ENCODE assay signal across 32 mouse cellular contexts in the genomic region with DNA sequence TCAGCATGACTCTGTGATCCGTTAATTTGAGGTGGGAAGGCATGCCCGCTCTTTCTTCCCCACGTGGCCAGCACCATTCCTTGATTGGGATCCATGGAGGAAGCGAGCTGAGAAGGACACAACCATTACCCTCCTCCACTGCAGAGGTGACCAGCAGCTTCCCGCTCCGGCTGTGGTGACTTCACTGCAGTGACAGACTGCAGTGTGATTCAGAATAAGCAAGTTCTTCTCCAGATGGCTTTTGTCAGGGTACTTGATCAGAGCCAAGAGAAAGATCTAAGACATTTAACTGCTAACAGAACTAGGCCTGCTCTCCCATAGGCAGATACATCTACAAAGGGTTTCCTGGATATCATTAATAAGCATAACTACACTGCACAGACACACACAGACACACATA. TPM values are rescaled to one million over a fixed set of nuclear protein-coding genes. Genes with fewer than 3 reads are reported as not detected.
A peak's percentile ranks its signal among the peaks of the same experiment; 100 is the strongest.
DNase-seq lines count a peak whose midpoint lies in the region; ATAC-seq and TF ChIP-seq lines count a peak whose summit lies in the region.
"Had no signal": no experiment of that assay in that cellular context is flagged by ENCODE, and none has a peak within 500 bp of the region (broad histone marks: within the 10 kb centered on the region; RNA-seq: fewer than 3 reads in every experiment).

No protein-coding gene starts in this region.

- no peaks in the 10 kb centered on the region for H3K9me3 ChIP-seq in heart, embryonic 13.5 days
- H3K9me3 ChIP-seq in heart, embryonic 11.5 days (replicated peaks; ENCODE audit: control insufficient read depth, low read length) = no peaks in the 10 kb centered on the region
- no peaks in the 10 kb centered on the region for H3K9me3 ChIP-seq in lung, embryonic 14.5 days (ENCODE audit: low read depth, low read length)
- no peaks in the 10 kb centered on the region for H3K9me3 ChIP-seq in hindbrain, embryonic 12.5 days (replicated peaks)
- H3K9me3 ChIP-seq: embryonic facial prominence, embryonic 10.5 days; embryonic facial prominence, embryonic 13.5 days; forebrain, embryonic 13.5 days; heart, embryonic 10.5 days; heart, embryonic 15.5 days; hindbrain, embryonic 10.5 days had no signal

- H3K36me3 ChIP-seq in heart, embryonic 13.5 days = peaks cover 83% of the 10 kb centered on the region
- H3K36me3 ChIP-seq in heart, embryonic 11.5 days (ENCODE audit: control insufficient read depth, insufficient read depth, low read length) = peaks cover 10% of the 10 kb centered on the region; the same call in 1 of the 2 replicates
- H3K36me3 ChIP-seq in lung, embryonic 14.5 days (ENCODE audit: insufficient read depth) = peaks cover 61% of the 10 kb centered on the region
- peaks cover 77% of the 10 kb centered on the region for H3K36me3 ChIP-seq in hindbrain, embryonic 12.5 days

- DNase-seq in kidney, postnatal 10 days = peak; percentile 47
- no peak for DNase-seq in kidney, adult 11 months
- DNase-seq in lung, embryonic 14.5 days = peak; percentile 72
- no peak for DNase-seq in lung, adult 18-20 months
- DNase-seq in brain, adult 2 months (ENCODE audit: low read depth, low spot score) = peak; percentile 61
- DNase-seq: adrenal gland, adult 2 months; adrenal gland, postnatal 14 days; cerebellum, adult 11-12 months; cerebellum, adult 8-10 months; cerebellum, postnatal 10 days; cerebellum, postnatal 36 days; embryo, embryonic 11 days; gastrocnemius, postnatal 10 days; gastrocnemius, postnatal 36 days; heart, adult 2 months; heart, postnatal 10 days; heart, postnatal 36 days had no signal

- no peak overlapping the region for H3K4me3 ChIP-seq in heart, embryonic 13.5 days
- no peak overlapping the region for H3K4me3 ChIP-seq in heart, embryonic 11.5 days (ENCODE audit: low read depth, low read length)
- no peak overlapping the region for H3K4me3 ChIP-seq in lung, embryonic 14.5 days (ENCODE audit: low read depth, low read length)
- H3K4me3 ChIP-seq in hindbrain, embryonic 12.5 days = no peak overlapping the region
- H3K4me3 ChIP-seq: embryonic facial prominence, embryonic 10.5 days; embryonic facial prominence, embryonic 13.5 days; erythroblast, embryonic 14.5 days; forebrain, embryonic 13.5 days; heart, adult 2 months; heart, embryonic 10.5 days; heart, embryonic 15.5 days; hindbrain, embryonic 10.5 days had no signal

- peak overlapping the region; percentile 37; the same call in 1 of the 2 replicates for H3K9ac ChIP-seq in heart, embryonic 13.5 days
- H3K9ac ChIP-seq in heart, embryonic 11.5 days (ENCODE audit: low read depth, low read length) = no peak overlapping the region
- no peak overlapping the region for H3K9ac ChIP-seq in lung, embryonic 14.5 days
- H3K9ac ChIP-seq in hindbrain, embryonic 12.5 days = no peak overlapping the region
- H3K9ac ChIP-seq: embryonic facial prominence, embryonic 13.5 days; forebrain, embryonic 13.5 days; heart, embryonic 15.5 days; hindbrain, embryonic 14.5 days had no signal

- H3K27me3 ChIP-seq in heart, embryonic 13.5 days (replicated peaks) = no peaks in the 10 kb centered on the region
- H3K27me3 ChIP-seq in heart, embryonic 11.5 days (ENCODE audit: control insufficient read depth, insufficient read depth, low read length) = no peaks in the 10 kb centered on the region
- no peaks in the 10 kb centered on the region for H3K27me3 ChIP-seq in lung, embryonic 14.5 days (ENCODE audit: insufficient read depth, low read length)
- H3K27me3 ChIP-seq in hindbrain, embryonic 12.5 days = no peaks in the 10 kb centered on the region
- H3K27me3 ChIP-seq: embryonic facial prominence, embryonic 13.5 days; forebrain, embryonic 13.5 days; heart, embryonic 15.5 days had no signal

- WGBS in heart, embryonic 13.5 days = 88% methylated on average over 6 of the region's 6 CpGs
- 90% methylated on average over 6 of the region's 6 CpGs for WGBS in heart, embryonic 11.5 days (ENCODE audit: insufficient replicate concordance)
- 72% methylated on average over 6 of the region's 6 CpGs for WGBS in lung, embryonic 14.5 days
- WGBS in hindbrain, embryonic 12.5 days = 93% methylated on average over 6 of the region's 6 CpGs

- H3K27ac ChIP-seq in heart, embryonic 13.5 days (replicated peaks) = no peak overlapping the region
- no peak overlapping the region for H3K27ac ChIP-seq in heart, embryonic 11.5 days (ENCODE audit: low read depth, low read length)
- H3K27ac ChIP-seq in lung, embryonic 14.5 days (ENCODE audit: low read depth) = no peak overlapping the region
- H3K27ac ChIP-seq in hindbrain, embryonic 12.5 days = no peak overlapping the region
- H3K27ac ChIP-seq: embryonic facial prominence, embryonic 10.5 days; embryonic facial prominence, embryonic 13.5 days; forebrain, embryonic 13.5 days; heart, adult 2 months; heart, embryonic 10.5 days; heart, embryonic 15.5 days; hindbrain, embryonic 10.5 days; hindbrain, embryonic 14.5 days; hindbrain, postnatal 0 days had no signal

- ATAC-seq in heart, embryonic 13.5 days (ENCODE audit: extremely low read depth, insufficient number of reproducible peaks, low FRiP score, low TSS enrichment) = no peak
- ATAC-seq in heart, embryonic 11.5 days (replicated peaks; ENCODE audit: insufficient number of reproducible peaks, low FRiP score, low TSS enrichment) = no peak
- ATAC-seq in lung, embryonic 14.5 days (ENCODE audit: insufficient read depth) = peak; percentile 53; the same call in 1 of the 2 replicates
- ATAC-seq in hindbrain, embryonic 12.5 days (ENCODE audit: low FRiP score) = no peak
- ATAC-seq: CD4-positive, CD25-positive, alpha-beta regulatory T cell, adult 4 months; forebrain, embryonic 13.5 days; forebrain, embryonic 16.5 days; hindbrain, postnatal 0 days had no signal

- TF ChIP-seq CTCF in lung, embryonic 14.5 days (IDR thresholded peaks at IDR 0.05; ENCODE audit: low read depth) = no peak

- no peak overlapping the region for H3K4me2 ChIP-seq in heart, embryonic 13.5 days
- no peak overlapping the region for H3K4me2 ChIP-seq in heart, embryonic 11.5 days
- no peak overlapping the region for H3K4me2 ChIP-seq in lung, embryonic 14.5 days
- H3K4me2 ChIP-seq in hindbrain, embryonic 12.5 days (replicated peaks) = no peak overlapping the region
- H3K4me2 ChIP-seq: embryonic facial prominence, embryonic 13.5 days; forebrain, embryonic 13.5 days; heart, embryonic 15.5 days; hindbrain, embryonic 14.5 days had no signal

- peaks cover 11% of the 10 kb centered on the region; the same call in 1 of the 2 replicates for H3K4me1 ChIP-seq in heart, embryonic 13.5 days
- H3K4me1 ChIP-seq in heart, embryonic 11.5 days (ENCODE audit: control insufficient read depth, insufficient read depth, low read length) = no peaks in the 10 kb centered on the region; the same call in 1 of the 2 replicates
- H3K4me1 ChIP-seq in lung, embryonic 14.5 days (ENCODE audit: insufficient read depth) = no peaks in the 10 kb centered on the region
- peaks cover 5% of the 10 kb centered on the region for H3K4me1 ChIP-seq in hindbrain, embryonic 12.5 days

RNA-seq across cellular contexts. Expression of a gene that starts 6.3 kb away (rescaled TPM):
- polyA plus RNA-seq in heart, embryonic 13.5 days (2015; fragmentation: Nextera tagmentation; extraction: Ambion mirVana) = 13.4 and 13.8 TPM in 2 replicates
- polyA plus RNA-seq in heart, embryonic 11.5 days (2014; fragmentation: Nextera tagmentation; extraction: Ambion mirVana) = 15.1 and 16.0 TPM in 2 replicates
- polyA plus RNA-seq in lung, embryonic 14.5 days (2014; fragmentation: Nextera tagmentation; extraction: Ambion mirVana) = 22.1 and 27.3 TPM in 2 replicates
- polyA plus RNA-seq in hindbrain, embryonic 12.5 days (2016; fragmentation: Nextera tagmentation; extraction: Ambion mirVana) = 39.5 and 47.3 TPM in 2 replicates

RNA-seq across cellular contexts. Expression of a gene that starts 18.2 kb away (rescaled TPM):
- polyA plus RNA-seq in heart, embryonic 13.5 days (2015; fragmentation: Nextera tagmentation; extraction: Ambion mirVana) = 13.0 and 13.5 TPM in 2 replicates
- polyA plus RNA-seq in heart, embryonic 11.5 days (2014; fragmentation: Nextera tagmentation; extraction: Ambion mirVana) = 14.6 and 18.9 TPM in 2 replicates
- polyA plus RNA-seq in lung, embryonic 14.5 days (2014; fragmentation: Nextera tagmentation; extraction: Ambion mirVana) = 13.4 and 17.1 TPM in 2 replicates
- polyA plus RNA-seq in hindbrain, embryonic 12.5 days (2016; fragmentation: Nextera tagmentation; extraction: Ambion mirVana) = 17.3 and 22.0 TPM in 2 replicates

RNA-seq across cellular contexts. Expression of a gene that starts 18.4 kb away (rescaled TPM):
- 81.1 and 95.7 TPM in 2 replicates for polyA plus RNA-seq in heart, embryonic 13.5 days (2015; fragmentation: Nextera tagmentation; extraction: Ambion mirVana)
- 83.2 and 83.4 TPM in 2 replicates for polyA plus RNA-seq in heart, embryonic 11.5 days (2014; fragmentation: Nextera tagmentation; extraction: Ambion mirVana)
- polyA plus RNA-seq in lung, embryonic 14.5 days (2014; fragmentation: Nextera tagmentation; extraction: Ambion mirVana) = 76.7 and 88.6 TPM in 2 replicates
- polyA plus RNA-seq in hindbrain, embryonic 12.5 days (2016; fragmentation: Nextera tagmentation; extraction: Ambion mirVana) = 45.8 and 52.7 TPM in 2 replicates

RNA-seq across cellular contexts. Expression of a gene that starts 33.3 kb away (rescaled TPM):
- polyA plus RNA-seq in heart, embryonic 13.5 days (2015; fragmentation: Nextera tagmentation; extraction: Ambion mirVana) = 0.33 and 0.55 TPM in 2 replicates
- polyA plus RNA-seq in heart, embryonic 11.5 days (2014; fragmentation: Nextera tagmentation; extraction: Ambion mirVana) = 0.24 and 0.35 TPM in 2 replicates
- 2.2 and 2.3 TPM in 2 replicates for polyA plus RNA-seq in lung, embryonic 14.5 days (2014; fragmentation: Nextera tagmentation; extraction: Ambion mirVana)
- polyA plus RNA-seq in hindbrain, embryonic 12.5 days (2016; fragmentation: Nextera tagmentation; extraction: Ambion mirVana) = 12.6 and 13.5 TPM in 2 replicates
- polyA plus RNA-seq: C2C12; CD4-positive, CD25-positive, alpha-beta regulatory T cell, adult 4 months had no signal

Comparison
In these comparisons a context has a peak if more than half of its experiments do, and no peak if none do; other contexts are left out.
1. DNase-seq: peak in kidney, postnatal 10 days (single experiment), lung, embryonic 14.5 days (single experiment) and brain, adult 2 months (single experiment); none in kidney, adult 11 months (single experiment) and lung, adult 18-20 months (0 of 2).